Mouse (Mus musculus): ENCODE measurements around the gene Hnf4a.

DNA sequence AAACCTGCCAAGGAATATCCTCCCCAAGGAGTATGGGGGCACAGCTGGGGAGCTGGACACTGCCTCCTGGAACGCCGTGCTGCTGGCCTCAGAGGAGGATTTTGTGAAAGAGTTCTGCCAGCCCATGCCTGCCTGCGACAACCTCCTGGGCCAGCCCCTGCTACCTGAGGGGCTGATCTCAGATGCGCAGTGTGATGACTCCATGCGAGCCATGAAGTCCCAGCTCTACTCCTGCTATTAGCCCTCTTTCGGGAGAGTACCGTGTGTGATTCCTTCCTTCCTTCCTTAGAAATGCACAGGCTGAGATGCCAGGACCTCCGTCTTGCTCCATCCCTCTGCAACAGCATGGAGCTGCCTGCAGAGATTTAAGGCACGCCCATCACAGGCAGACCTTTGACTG lies 108.8 kb downstream of the Hnf4a start:
- TF ChIP-seq CTCF (IDR thresholded peaks at IDR 0.05; ENCODE audit: low read depth, low read length), result no peak
- TF ChIP-seq POLR2A (IDR thresholded peaks at IDR 0.05; ENCODE audit: insufficient read depth, low read length), result no peak

All from ES-Bruce4 (cell line).